Mouse (Mus musculus): ENCODE measurements at regions not wholly inside any gene's neighbourhood (a gene's known extent, or its start where the extent isn't known, plus 50 kb on each side); places are given as distances from the start of the nearest gene placed in this dataset.

- H3K4me1 ChIP-seq (ENCODE audit: control insufficient read depth, insufficient read depth, low read length) = no peaks in the 10 kb centered on the region
- H3K36me3 ChIP-seq (ENCODE audit: control insufficient read depth, insufficient read depth, low read length) = no peaks in the 10 kb centered on the region
- H3K27me3 ChIP-seq (ENCODE audit: control insufficient read depth, insufficient read depth, low read length) = no peaks in the 10 kb centered on the region
- 71% methylated on average over 4 of the region's 4 CpGs for WGBS
- H3K79me2 ChIP-seq (ENCODE audit: control insufficient read depth, insufficient read depth, low read length) = no peaks in the 10 kb centered on the region
- no peak for DNase-seq (ENCODE audit: extremely low read depth, low read depth, low spot score)
- no peak overlapping the region for H3K9ac ChIP-seq (ENCODE audit: low read depth, low read length)
- no peak overlapping the region for H3K27ac ChIP-seq (replicated peaks; ENCODE audit: insufficient read depth, low read depth, low read length)
- H3K4me3 ChIP-seq (ENCODE audit: insufficient read depth, low read depth, low read length) = no peak overlapping the region
- TF ChIP-seq CTCF (IDR thresholded peaks at IDR 0.05; ENCODE audit: low read depth, low read length) (no peak), POLR2A (IDR thresholded peaks at IDR 0.05; ENCODE audit: extremely low read depth, insufficient read depth, low read length) (no peak)
Observed at GRCm38 (mm10) chr3:76014766-76015165, 58.0 kb upstream of the Golim4 start.

- 34% methylated on average over 3 of the region's 3 CpGs for WGBS
- Histone ChIP-seq H3K4me1 (ENCODE audit: control insufficient read depth, insufficient read depth, low read length) (no peaks in the 10 kb centered on the region), H3K79me2 (ENCODE audit: control insufficient read depth, insufficient read depth, low read length) (no peaks in the 10 kb centered on the region), H3K36me3 (ENCODE audit: control insufficient read depth, insufficient read depth, low read length) (no peaks in the 10 kb centered on the region), H3K4me3 (ENCODE audit: insufficient read depth, low read depth, low read length) (no peak overlapping the region), H3K27me3 (ENCODE audit: control insufficient read depth, insufficient read depth, low read length) (no peaks in the 10 kb centered on the region), H3K27ac (replicated peaks; ENCODE audit: insufficient read depth, low read depth, low read length) (no peak overlapping the region), H3K9ac (ENCODE audit: low read depth, low read length) (no peak overlapping the region)
- TF ChIP-seq CTCF (IDR thresholded peaks at IDR 0.05; ENCODE audit: low read depth, low read length) (peak; percentile 13; the same call in 1 of the 2 replicates), POLR2A (IDR thresholded peaks at IDR 0.05; ENCODE audit: extremely low read depth, insufficient read depth, low read length) (no peak)
- DNase-seq (ENCODE audit: extremely low read depth, low read depth, low spot score) = peak; percentile 25
Observed at GRCm38 (mm10) chr3:76008564-76009183, 51.9 kb upstream of the Golim4 start.
